Mouse (Mus musculus) embryo, embryonic 10.5 days (tissue): ENCODE results near the gene Mcl1.
"Not testable (repeated sequence)": the region's sequence is repeated elsewhere in the genome, so short reads cannot be mapped to it uniquely, and the experiment has no call there.

Experiments
- DNase-seq: peaks from one replicate; pipeline ENCODE4 v3.0.0-alpha.2; 2015; ENCODE audit warnings: low spot score

Mcl1 gene

DNA sequence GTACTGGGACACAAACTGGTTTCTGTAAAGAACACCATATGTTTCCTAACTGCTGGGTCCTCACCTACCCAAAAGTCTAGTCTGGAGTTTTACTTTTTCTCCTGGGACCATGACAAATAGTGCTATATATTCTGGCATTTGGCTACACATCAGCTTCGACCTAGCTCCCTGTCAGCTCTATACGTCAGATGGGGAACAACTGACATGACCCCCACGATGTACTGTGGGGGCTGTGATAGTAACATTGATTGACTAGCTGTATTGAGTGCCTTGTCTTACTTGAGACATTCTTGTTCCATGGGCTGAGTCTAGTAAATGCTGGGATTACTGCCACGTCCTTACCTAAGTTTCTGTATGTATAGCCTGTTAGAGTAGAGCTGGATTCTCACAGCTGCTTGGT, 8.9 kb downstream of the Mcl1 start:
- DNase-seq: no peak

DNA sequence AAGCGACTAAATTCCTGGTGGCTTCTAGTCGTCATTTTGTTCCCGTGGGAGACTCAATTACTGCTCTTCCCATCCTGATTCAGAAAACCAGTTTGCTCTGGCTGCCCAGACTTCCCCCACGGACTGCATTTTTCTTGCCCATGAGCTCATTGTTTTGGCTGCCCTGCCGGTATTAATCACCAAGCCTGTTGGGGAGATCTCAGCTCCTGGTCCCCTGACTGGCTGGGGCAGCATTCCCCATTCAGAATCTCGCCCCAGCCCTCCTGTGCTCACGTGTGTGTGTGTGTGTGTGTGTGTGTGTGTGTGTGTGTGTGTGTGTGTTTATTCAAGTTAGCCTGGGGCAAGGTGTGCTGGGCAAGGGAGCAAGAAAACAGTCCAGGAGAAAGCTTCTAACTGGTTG, 9.4 kb downstream of the Mcl1 start:
- DNase-seq: peak; percentile 57

DNA sequence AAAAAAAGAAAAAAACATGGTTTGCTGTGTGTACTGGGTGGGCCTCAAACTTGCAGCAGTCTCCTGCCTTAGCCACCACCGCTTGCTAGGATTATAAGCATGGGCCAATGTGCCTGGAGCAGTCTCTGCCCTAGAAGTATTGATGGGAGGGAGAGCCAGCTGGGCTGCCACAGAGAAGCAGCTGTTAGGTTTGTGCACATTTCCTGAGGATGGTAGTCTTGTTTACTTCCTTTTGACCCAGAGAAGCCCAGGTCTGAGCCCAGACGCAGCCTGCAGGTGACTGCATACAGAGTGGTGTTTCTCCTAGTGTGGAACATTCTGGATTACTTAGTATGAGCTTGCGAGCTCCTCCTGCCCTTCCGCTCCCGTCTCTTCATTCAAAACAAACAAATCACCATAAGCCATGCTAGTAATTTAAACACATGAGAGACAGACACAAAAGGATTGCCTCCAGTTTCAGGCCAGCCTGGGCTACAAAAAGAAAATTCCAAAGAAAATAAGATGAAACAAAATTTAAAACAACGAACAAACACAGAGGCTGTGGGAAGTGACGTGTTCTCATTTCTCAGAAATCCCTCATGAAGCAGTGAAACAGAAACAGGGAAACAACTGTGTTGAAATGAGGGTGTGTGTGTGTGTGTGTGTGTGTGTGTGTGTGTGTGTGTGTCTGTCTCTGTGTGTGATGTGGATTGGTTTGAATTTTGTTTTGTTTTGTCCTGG, 10.2 kb downstream of the Mcl1 start:
- no peak for DNase-seq

DNA sequence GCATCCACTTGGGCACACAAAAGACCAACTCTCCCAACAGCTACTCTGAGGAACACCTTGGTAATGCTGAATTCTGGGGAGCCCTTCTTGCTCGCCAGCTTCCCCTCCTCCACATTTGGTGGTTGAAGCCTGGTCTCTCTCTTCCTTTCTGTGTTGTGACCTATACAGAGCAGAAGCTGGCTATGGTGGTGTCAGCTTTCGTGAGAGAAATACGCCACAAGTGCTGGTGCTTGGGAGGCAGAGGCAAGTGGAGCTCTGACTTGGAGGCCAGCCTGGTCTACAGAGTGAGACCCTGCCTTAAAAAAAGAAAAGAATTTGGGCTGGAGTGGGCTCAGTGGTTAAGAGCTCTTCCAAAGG, 10.7 kb downstream of the Mcl1 start:
- DNase-seq: no peak

DNA sequence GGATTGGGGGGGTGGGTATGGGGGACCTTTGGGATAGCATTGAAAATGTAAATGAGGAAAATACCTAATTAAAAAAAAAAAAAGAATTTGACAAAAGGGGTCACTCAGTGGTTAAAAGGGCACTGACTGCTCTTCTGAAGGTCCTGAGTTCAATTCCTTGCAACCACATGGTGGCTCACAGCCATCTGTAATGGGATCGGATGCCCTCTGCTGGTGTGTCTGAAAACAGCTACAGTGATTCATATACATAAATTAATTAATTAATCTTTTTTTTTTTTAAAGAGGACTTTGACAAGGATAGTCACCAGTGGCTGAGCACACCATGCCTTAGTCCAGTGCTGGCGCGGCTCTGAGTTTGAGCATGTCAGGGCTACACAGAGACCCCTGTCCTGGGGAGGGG, 11.8 kb downstream of the Mcl1 start:
- DNase-seq: not testable (repeated sequence)

DNA sequence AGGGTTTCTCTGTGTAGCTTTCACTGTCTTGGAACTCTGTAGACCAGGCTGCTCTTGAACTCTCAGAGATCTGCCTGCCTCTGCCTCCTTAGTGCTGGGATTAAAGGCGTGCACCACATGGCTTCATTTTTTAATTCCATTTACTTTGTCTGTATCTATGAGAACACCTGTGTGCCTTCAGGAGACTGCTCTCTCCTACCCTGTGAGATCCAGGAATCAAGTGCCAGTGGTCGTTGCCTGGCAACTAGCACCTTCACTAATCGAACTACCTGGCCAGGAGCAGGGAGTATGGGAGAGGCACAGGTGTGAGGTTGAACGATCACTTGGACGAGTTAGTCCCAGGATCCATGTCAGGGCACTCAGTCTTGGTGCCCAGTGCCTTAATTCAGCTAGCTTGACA, 12.6 kb downstream of the Mcl1 start:
- DNase-seq: no peak

DNA sequence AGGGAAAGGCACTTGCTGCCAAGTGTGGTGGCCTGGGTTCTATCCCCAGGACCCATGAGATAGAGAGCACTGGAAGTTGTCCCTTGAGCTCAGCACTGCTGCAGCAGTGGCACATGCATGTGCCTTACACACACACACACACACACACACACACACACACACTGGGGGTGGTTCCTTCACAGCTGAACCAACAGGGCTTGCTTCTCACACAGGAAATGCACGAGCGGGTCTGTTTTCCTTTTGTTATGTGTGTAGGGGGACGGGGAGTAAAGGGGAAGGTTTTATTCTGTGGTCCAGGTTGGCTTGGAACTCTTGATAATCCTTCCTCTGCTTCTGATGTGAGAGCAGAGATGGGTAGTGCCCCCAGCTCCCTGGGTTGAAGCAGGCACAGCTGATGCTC, 13.9 kb downstream of the Mcl1 start:
- DNase-seq: no peak

DNA sequence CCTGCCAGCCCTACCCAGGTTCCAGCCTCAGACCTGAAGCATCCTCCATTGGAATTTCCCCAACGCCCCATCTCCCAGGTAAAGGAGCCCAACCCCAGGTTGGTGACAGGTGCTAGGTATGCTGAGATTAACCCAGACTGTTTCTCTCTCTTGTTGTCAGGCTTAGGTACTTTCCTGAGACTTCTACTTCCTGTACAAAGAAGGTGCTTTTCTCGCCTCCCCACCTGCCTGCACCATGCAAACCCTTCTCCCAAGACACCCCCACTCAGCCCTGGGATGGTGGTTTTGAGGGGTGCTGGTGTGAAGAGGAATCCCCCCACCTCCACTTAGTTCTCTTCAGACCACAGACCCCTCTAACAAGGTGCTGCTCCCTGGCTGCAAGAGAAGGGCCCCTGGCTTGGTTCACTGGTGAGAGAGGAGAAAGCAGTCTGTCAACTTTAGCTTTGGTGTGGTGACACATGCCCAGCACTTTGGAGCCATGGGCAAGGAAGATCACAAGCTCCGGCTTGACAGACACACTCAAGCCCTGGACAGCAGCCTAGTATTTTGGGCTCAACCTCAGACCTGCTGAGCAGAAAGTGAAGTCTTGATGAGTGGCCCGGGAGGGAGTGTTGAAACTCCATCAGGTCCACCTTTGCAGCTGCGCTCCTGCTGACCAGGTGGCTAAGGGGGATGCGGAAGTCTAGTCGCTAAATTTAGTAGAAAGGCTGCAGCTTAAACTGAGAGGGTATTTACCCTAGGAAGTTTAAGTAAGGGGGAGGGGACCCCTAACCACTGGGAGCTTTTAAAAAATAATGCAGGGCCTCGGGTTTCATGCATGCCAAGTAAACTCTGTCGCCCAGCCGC, 14.5 kb downstream of the Mcl1 start:
- DNase-seq: no peak

DNA sequence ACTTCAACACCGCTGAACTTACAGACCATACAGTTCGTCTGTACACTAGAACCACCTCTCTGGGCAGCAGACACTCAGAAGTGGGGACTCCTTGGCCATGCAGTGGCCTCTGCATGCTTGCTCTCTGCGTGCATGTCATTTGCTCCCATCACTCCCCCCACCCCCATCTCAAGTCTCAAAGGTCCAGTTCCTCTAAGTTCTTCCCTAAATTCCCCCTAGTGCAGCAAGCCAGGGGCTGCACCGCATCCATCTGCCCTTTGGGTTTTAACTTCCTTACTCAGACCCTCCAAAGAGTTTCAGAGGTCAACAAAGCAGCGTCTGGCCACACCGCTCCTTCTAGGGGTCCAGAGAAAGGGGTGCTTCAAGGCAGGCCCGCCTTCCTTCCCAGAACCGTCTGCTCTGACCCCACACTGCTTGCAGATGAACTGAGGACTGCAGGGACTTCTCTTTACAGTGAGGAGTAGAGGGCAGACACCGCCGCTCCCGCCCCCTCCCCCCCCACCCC, 15.2 kb downstream of the Mcl1 start:
- no peak for DNase-seq

DNA sequence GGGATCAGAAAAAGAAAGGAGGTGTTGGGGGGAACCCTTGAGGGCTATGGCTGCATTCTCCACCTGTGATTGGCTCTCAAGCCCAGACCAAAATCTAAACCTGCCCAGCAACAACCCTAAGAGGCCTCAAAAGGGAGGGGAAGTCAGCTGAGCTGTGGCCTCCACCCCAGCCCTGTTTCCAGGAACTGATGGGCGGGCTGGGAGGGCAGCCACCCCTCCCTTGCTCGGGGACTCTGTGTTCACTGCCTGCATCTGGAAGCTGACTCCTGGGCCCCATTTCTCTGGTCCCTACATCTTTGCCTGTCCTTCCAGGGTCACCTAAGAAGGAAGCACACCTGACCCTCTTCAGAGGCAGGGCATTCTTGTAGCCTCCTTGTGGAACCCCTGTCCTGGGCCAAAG, 15.6 kb downstream of the Mcl1 start:
- DNase-seq: peak; percentile 60

DNA sequence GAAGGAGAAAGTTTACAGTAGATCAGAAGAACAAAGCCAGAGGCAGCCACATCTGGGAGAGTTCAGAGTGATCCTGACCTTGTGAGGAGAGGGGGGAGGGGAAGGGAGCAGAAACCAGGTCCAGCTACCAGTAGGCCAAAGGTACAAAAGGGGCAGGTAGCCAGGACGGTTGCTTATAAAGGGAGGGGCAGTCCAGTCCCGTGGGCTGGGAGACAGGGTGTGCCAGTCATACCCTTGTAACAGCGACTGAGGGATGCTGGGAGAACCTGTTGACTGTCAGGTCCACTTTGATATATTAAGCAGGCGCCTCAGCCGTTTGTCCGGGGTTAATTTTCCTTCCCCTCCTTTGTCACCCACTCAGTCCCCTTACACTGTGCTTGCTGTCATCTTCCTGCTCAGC, 16.2 kb downstream of the Mcl1 start:
- DNase-seq: no peak

DNA sequence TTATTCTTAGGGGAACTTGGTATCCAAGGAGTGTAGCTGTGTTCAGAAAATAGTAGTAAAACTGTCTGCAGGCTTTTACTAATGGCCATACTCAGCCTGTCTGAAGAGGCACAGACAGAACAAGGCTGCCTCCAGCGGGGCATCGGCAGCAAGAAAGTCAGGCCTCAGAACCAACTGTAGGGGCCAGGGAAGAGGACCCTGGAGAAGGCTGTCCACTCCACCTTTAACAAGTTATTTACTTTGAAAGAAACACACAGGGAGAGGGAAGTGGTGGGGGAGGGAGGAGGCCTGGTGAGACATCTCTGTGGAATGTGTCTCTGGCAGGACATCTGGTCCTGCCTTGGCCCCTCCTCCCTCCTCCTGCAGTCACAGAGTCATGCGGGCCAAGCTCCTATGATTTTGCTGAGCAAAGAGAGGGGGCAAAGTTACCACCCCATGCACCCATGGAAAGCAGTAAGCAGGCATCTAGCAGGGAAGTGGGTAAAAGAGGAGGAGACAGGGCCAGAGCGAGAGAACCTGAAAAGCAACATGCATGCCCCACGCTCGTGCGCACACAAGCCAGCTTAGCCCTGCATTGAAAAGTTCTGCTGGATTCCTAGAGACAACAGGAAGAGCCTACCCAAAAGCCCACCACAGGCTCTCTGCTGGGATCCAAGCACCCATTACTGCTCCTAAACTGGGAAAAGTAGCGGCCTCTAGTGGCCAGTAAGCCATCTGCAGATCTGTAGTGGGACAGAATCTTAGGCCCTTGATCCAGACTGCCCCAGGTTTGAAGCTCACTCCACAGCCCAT, 16.9 kb downstream of the Mcl1 start:
- peak; percentile 89 for DNase-seq

DNA sequence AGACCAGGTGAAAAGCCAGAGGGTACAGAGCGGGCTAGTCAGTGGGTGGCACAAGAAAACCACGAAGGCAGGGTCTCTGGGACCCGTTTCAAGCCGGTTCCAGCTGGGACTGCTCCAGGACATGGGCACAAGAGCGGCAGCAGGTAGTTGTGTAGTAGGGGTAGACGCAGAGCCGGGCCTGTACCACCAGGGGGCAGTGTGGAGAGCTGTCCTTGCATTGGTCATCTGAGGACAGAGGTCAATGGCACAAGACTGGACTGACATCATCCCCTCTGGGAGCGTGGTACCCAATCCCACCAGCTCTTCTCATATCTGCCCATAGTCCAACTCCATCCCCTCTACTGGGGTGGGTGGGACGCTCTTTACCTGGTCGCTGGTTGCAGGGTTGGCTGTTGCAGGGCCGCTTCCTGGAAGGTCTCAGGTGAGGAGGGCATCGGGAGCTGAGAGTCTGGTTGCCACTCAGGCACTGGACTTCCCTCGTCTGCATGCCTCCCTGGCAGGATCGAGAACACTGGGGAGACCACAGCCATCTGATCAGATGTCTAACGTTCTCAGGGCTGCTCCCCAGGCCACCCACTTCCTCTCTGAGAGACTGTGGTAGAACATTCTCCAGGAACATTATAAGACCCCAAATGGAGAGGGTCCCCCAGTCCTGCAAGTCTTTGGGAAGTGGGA, 18.3 kb downstream of the Mcl1 start:
- peak; percentile 85 for DNase-seq

DNA sequence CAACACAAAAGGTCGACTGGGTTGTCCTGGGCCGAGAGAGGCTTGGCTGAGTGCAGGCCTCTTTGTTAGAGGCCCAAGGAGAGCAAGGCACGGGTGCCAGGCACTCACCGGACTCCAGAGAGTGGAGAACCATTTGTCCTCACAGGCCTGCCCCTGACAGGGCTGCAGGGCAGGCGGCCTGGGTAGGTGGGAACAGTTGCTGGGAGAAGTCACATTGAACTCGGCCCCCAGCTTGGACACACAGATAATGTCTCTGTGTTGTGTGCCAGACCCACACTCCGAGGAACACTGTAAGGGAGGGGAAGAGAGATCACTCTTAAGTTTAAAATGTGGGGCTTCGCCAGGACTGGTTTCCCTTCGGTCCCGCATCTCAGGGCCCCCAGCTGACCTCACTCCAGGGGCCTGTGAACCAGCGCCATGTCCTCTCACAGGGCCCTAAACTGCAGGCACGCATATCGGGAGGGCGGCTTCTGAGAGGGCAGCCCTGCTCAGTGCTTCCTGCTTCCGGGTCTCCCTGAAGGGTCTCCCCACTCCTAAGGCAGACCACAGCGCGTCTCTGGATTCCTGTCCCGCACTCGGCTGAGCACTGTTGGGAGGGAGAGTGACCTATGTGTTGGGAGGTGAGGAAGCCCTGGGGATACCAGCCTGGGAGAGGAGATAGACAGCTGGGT, 19.0 kb downstream of the Mcl1 start:
- DNase-seq: no peak

DNA sequence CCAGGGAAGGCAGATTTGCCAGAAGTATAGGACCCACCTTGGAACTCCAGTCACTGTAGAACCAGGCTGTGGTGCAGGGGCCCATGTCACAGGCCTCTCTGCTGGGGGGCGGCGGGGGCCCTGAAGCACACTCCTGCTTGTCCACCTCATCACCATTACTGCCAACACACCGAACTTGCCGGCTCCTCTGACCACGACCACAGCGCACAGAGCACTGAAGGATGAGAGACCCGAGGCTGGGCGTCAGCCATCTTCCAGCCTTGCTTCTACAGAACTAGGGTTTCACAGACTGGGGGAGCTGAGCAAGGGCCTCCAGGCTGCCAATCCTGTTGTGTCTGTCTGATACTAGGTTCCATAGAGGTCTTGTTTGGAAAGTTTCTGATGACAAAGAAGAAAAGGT, 21.0 kb downstream of the Mcl1 start:
- DNase-seq: no peak

DNA sequence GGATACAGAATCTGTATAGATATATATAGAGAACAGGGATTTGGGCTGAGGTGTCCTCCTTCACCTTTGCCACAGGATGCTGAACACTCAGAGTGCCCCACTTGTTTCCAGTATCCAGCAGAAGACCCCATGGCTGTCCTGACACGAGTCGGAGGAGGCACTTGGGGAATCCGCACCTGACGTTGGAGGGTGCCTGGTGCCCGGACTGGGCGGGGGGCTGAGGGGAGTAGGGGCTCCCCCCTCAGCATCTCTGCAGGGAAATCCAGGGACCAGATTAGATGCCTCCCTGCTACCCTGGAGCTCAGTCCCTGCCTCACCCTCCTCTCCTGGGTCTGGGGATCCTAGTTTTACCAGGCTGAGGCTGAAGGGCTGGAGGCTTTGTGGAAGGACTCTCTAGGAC, 22.1 kb downstream of the Mcl1 start:
- no peak for DNase-seq

DNA sequence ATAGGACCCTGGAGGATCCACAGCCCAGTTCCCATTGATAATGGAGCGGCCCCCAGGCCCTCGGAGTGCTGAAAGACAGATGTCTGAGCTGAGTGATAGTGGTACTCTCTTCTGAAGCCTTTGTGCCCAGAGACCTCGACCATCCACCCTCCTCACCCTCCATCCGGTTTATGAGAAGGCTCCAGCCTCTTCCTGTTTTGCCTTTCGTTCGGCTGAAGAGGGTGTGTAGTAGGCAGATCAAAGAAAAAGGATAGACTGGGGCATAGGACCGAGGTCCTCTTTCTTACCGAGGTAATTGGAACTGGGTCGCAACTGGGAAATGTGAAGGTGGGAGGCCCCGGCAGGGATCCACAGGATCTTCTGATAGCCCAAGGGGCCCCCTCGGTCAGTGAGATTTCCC, 22.8 kb downstream of the Mcl1 start:
- no peak for DNase-seq

DNA sequence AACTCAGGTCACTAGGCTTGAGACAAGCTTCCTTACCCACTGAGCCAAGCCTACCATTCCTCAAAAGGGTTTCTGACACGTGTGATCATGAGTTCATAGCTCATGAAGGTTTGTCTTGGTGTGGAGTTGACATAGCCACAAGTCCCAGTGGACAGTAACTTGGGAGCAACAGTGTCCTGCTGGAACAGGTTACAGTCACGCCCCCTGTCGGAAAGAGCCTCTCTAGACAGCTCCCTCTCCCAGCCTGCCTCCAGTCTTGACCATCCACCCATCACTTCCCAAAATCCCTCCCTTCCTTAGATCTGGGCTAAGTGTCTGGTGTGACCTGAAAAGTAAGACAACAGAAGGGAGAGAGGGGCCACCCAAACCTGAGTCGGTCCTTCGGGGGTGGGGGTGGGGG, 24.3 kb downstream of the Mcl1 start:
- DNase-seq: no peak

DNA sequence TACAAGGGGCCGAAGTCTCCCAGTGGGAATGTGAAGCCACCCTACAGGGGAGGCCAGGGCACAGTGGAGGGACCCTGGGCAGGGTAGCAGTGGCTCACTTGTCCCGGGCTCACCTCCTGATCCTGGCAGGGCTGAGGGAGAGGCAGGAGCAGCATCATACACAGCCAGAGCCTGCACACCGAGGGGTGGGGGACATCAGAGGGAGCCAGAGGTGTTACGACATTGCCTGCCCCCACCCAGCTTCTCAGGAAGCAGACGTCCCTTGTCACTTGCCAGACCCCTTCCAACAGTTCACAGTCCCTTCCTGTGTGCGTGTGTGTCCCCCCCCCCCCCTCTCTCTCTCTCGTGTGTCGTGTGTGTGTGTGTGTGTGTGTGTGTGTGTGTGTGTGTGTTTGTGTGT, 26.3 kb downstream of the Mcl1 start:
- no peak for DNase-seq

DNA sequence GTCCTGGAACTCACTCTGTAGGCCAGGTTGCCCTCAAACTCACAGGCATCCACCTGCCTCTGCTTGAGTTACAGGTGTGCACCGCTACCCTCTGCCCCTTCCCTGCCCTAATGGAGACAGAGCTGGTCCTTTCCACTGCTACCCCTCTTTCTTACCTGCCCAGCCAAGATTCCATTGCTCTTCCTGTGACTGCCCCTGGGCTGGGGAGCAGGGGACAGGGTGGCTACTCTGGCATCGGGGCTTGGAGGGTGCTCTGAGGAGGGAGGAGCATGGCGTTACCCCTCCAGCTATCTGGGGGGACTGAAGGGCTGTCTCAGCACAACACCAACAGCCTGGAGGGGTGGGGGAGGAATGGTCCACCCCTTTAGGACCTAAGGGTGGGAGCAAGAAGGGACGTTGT, 26.7 kb downstream of the Mcl1 start:
- no peak for DNase-seq

DNA sequence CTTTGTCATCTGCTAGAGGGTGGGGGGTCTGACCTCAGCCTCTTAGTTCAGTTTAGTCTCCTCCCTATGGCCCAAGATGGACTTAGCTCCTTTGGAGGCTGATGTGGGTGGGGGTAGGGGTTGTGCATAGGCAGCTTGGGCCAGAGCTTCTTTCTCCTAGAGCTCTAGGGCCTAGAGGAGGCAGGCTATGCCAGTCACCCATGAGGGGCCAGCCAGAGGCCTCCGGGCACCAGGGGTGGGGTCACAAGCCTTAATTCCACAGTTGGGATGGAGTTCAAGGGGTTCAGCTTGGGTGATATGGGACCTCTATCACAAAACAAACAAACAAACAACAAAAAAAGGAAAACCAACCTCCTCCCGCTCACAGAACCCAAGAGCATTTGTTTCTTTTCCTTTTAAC, 27.1 kb downstream of the Mcl1 start:
- DNase-seq: no peak
